Mouse (Mus musculus) testis, adult 2 months (tissue): ENCODE results near the gene Crp.

Experiments
- CTCF ChIP-seq: fragments of 200-500 bp; IDR thresholded peaks from 2 replicates; pipeline ENCODE4 v1.5.1; 2012; ENCODE audit warnings: low read depth, mild to moderate bottlenecking, inconsistent platforms, low read length, moderate library complexity; ENCODE audit not compliant: control insufficient read depth, insufficient read depth, insufficient replicate concordance
- POLR2A ChIP-seq: fragments of 200-500 bp; IDR thresholded peaks from 2 replicates; pipeline ENCODE4 v1.6.1; 2012; ENCODE audit warnings: low read depth, mild to moderate bottlenecking, inconsistent platforms, low read length, moderate library complexity; ENCODE audit not compliant: control insufficient read depth

DNA sequence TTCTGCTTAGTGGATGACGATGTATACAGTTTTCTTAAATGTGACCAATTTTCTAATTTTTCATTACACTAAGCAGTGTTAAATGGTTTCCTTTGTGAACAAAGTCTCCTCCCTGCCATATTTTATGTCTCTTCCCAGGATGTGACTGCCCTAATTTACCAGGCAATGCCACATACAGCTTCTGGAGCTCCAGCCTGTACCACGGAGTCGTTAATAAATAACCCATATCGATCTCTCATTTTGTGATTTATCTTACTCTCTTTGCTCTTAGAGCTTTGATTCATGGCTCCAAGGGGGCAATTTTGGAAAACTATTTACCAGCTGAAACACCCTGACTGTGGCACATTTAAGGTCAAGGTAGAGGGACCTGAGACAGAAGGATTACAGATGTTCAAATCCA, 8.4 kb downstream of the Crp start:
- TF ChIP-seq POLR2A (no peak), CTCF (no peak)
